Mouse (Mus musculus): ENCODE measurements around the gene Pcbd1. TPM values are rescaled to one million over a fixed set of nuclear protein-coding genes. Genes with fewer than 3 reads are reported as not detected.

Gene Pcbd1
- polyA plus RNA-seq (2012; rRNA removed; ENCODE audit: low replicate concordance): 11.8 and 15.8 TPM in 2 replicates

GRCm38 (mm10) chr10:61089170-61090142 lies at the start of gene Pcbd1:
Gene Pcbd1 (plus strand): TSS chr10:61089331.

Other genes with a start within 250 kb of the Pcbd1 start
- gene Sgpl1, start 58.4 kb downstream of the Pcbd1 start, polyA plus RNA-seq (2012; rRNA removed; ENCODE audit: low replicate concordance): 16.2 and 119 TPM in 2 replicates
- gene Tbata, start 82.6 kb downstream of the Pcbd1 start, polyA plus RNA-seq (2012; rRNA removed; ENCODE audit: low replicate concordance): not detected in 2 replicates
- 1.2 and 1.3 TPM in 2 replicates for gene Adamts14, start 184.1 kb downstream of the Pcbd1 start, polyA plus RNA-seq (2012; rRNA removed; ENCODE audit: low replicate concordance)
- gene Prf1, start 208.5 kb downstream of the Pcbd1 start, polyA plus RNA-seq (2012; rRNA removed; ENCODE audit: low replicate concordance): 0.58 and 1.2 TPM in 2 replicates

Data from duodenum, adult 2 months (tissue).